Mouse (Mus musculus): ENCODE measurements around the gene Paqr7. TPM values are rescaled to one million over a fixed set of nuclear protein-coding genes. Genes with fewer than 3 reads are reported as not detected.

Paqr7 gene
- polyA plus RNA-seq, 1 experiment: 78.7 TPM

DNA sequence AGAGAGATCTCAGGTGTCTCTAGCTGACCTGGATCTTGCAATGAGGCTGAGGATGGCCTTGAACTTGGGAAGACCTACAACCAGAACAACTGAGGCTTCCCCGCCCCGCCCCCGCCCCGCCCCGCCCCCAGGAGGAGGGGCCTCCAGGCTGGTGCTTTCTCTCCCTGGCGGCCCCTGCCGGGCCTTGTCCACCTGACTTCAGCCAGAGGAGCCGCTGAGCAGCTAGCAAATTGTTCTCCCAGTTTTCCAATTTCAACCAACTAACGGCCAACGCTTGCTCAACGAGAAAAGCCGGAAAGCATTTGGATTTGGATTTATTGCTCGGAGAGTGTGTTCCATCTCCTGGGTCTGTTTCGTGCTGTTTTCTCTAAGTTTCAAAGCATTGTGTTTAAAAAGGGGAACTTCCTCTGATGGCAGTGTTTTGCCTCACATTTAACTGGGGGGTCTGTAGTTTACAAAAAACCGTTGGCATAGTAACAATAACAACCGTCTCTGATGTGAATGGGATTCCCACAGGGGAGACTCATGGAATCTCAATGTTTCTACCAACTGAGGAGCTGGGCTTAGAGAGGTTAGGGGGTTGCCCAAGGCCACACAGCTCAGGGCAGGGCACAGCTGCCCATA is 61.2 kb downstream of the Paqr7 start:
- H3K4me1 ChIP-seq (ENCODE audit: control insufficient read depth, insufficient read depth, low read length): no peaks in the 10 kb centered on the region
- no peak overlapping the region for H3K27ac ChIP-seq (ENCODE audit: insufficient read depth, low read length)
- TF ChIP-seq POLR2A (IDR thresholded peaks at IDR 0.05; ENCODE audit: extremely low read depth, insufficient read depth, low read length): no peak
- no peak overlapping the region for H3K4me3 ChIP-seq (ENCODE audit: insufficient read depth, low read length)

DNA sequence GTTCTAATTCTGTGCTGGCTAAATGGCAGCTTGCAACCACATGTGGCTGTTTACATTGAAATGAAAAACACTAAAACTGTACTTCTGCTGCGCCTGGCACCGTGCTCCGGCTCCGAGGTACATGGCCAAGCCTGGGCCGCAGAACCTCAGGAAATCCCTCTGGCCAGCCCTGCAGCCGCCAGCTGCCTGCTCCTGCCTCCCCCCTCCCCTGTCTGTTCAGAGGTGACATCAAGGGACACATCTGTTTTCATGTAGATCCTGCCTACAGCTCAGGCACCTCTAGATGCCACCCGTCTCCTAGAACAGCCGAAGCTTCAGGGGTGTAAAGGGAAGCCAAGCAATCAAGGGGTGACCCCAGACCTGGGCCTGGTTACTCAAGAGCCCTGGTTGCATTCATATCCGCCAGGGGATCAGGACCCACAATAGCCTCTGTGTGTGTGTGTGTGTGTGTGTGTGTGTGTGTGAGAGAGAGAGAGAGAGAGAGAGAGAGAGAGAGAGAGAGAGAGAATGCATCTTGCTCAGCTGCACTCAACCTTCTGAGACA is 62.1 kb downstream of the Paqr7 start:
- Histone ChIP-seq H3K4me1 (ENCODE audit: control insufficient read depth, insufficient read depth, low read length) (no peaks in the 10 kb centered on the region), H3K27ac (ENCODE audit: insufficient read depth, low read length) (no peak overlapping the region), H3K4me3 (ENCODE audit: insufficient read depth, low read length) (no peak overlapping the region)
- no peak for TF ChIP-seq CTCF (IDR thresholded peaks at IDR 0.05; ENCODE audit: extremely low read depth, insufficient read depth, low read length)
- TF ChIP-seq POLR2A (IDR thresholded peaks at IDR 0.05; ENCODE audit: extremely low read depth, insufficient read depth, low read length): no peak

DNA sequence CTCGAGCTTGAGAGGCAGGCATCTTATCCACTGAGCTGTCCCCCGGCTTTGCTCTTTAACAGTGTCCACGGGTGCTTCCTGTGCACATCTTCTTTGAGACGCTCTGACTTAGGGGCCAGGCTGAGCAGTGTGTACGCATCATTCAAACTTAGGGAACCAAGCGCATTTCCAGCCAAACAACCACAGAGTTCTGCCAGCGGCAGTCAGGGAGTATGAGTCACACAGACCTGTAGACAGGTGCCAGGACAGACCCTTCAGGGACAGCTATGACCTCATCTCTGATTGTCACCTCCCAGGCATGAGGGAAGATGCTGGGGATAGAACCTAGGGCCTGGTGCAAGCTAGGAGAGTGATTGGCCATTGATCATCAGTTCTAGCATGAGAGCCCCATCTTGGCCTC is 62.7 kb downstream of the Paqr7 start:
- H3K27ac ChIP-seq (ENCODE audit: insufficient read depth, low read length): no peak overlapping the region

More for the DNA sequence above, 62.7 kb downstream of the Paqr7 start:
- TF ChIP-seq CTCF (IDR thresholded peaks at IDR 0.05; ENCODE audit: extremely low read depth, insufficient read depth, low read length) (no peak), POLR2A (IDR thresholded peaks at IDR 0.05; ENCODE audit: extremely low read depth, insufficient read depth, low read length) (no peak)
- Histone ChIP-seq H3K4me1 (ENCODE audit: control insufficient read depth, insufficient read depth, low read length) (no peaks in the 10 kb centered on the region), H3K4me3 (ENCODE audit: insufficient read depth, low read length) (no peak overlapping the region)

Other genes starting within 250 kb of the Paqr7 start
- not detected in 2 replicates for gene Gm30191, start 249.8 kb upstream of the Paqr7 start, polyA plus RNA-seq (2012; rRNA removed)
- gene Grrp1, start 242.6 kb upstream of the Paqr7 start, polyA plus RNA-seq (2012; rRNA removed): 7.7 and 8.5 TPM in 2 replicates
- gene Pdik1l, start 208.8 kb upstream of the Paqr7 start, polyA plus RNA-seq (2012; rRNA removed): 8.9 and 9.1 TPM in 2 replicates
- gene Trim63, start 181.6 kb upstream of the Paqr7 start, polyA plus RNA-seq (2012; rRNA removed): 0.17 and 0.19 TPM in 2 replicates
- 0.02 and 0.06 TPM in 2 replicates for gene Slc30a2, start 153.5 kb upstream of the Paqr7 start, polyA plus RNA-seq (2012; rRNA removed)
- gene Extl1, start 112.8 kb upstream of the Paqr7 start, polyA plus RNA-seq (2012; rRNA removed): 49.2 and 52.7 TPM in 2 replicates
- gene Pafah2, start 100.4 kb upstream of the Paqr7 start, polyA plus RNA-seq (2012; rRNA removed): 8.9 and 9.3 TPM in 2 replicates
- gene Stmn1, start 28.4 kb upstream of the Paqr7 start, polyA plus RNA-seq (2012; rRNA removed): 901 and 956 TPM in 2 replicates
- gene Aunip, start 14.3 kb downstream of the Paqr7 start, polyA plus RNA-seq (2012; rRNA removed): 0.23 and 0.31 TPM in 2 replicates
- gene Mtfr1l, start 38.7 kb downstream of the Paqr7 start, polyA plus RNA-seq (2012; rRNA removed): 111 and 118 TPM in 2 replicates
- 19.0 and 20.4 TPM in 2 replicates for gene Selenon, start 55.5 kb downstream of the Paqr7 start, polyA plus RNA-seq (2012; rRNA removed)
- gene Man1c1, start 207.6 kb downstream of the Paqr7 start, polyA plus RNA-seq (2012; rRNA removed): 18.9 and 20.5 TPM in 2 replicates

Measured in cortical plate, adult 2 months (tissue).